Mouse (Mus musculus) midbrain, embryonic 14.5 days (tissue): ENCODE measurements around the gene Chrnb1. TPM values are rescaled to one million over a fixed set of nuclear protein-coding genes. Genes with fewer than 3 reads are reported as not detected.
A peak's percentile ranks its signal among the peaks of the same experiment; 100 is the strongest.

Experiments used
- ATAC-seq: fragments of 200-750 bp; cut with Nextera tagmentation; 2 replicates; pipeline ENCODE4 v1.8.0; 2017; ENCODE audit warnings: moderate number of reproducible peaks, moderate library complexity; ENCODE audit not compliant: low FRiP score, low TSS enrichment
- DNase-seq: peaks from one replicate; pipeline ENCODE4 v3.0.0-alpha.2; 2015
- H3K27ac ChIP-seq: fragments of 300-500 bp; sonication (generic); replicated peaks from 2 replicates; pipeline ENCODE4 v1.5.1; 2014; ENCODE audit warnings: mild to moderate bottlenecking, low read depth, low read length, moderate library complexity
- H3K27me3 ChIP-seq: fragments of 300-500 bp; sonication (generic); 2 replicates; pipeline ENCODE4 v1.6.1; 2014; ENCODE audit warnings: low read length, control low read depth, mixed read lengths; ENCODE audit not compliant: control insufficient read depth, insufficient read depth
- H3K36me3 ChIP-seq: fragments of 300-500 bp; sonication (generic); 2 replicates; pipeline ENCODE4 v1.6.1; 2014; ENCODE audit warnings: low read length, control low read depth; ENCODE audit not compliant: control insufficient read depth, insufficient read depth
- H3K4me1 ChIP-seq: fragments of 300-500 bp; sonication (generic); 2 replicates; pipeline ENCODE4 v1.6.1; 2014; ENCODE audit warnings: mild to moderate bottlenecking, antibody characterized with exemption, low read length, control low read depth; ENCODE audit not compliant: control insufficient read depth, insufficient read depth
- H3K4me2 ChIP-seq: fragments of 300-500 bp; sonication (generic); 2 replicates; pipeline ENCODE4 v1.6.1; 2014; ENCODE audit warnings: mild to moderate bottlenecking, low read length, moderate library complexity
- H3K4me3 ChIP-seq: fragments of 300-500 bp; sonication (generic); replicated peaks from 2 replicates; pipeline ENCODE4 v1.5.1; 2014; ENCODE audit warnings: low read depth, low read length
- H3K9ac ChIP-seq: fragments of 300-500 bp; sonication (generic); replicated peaks from 2 replicates; pipeline ENCODE4 v1.6.1; 2014; ENCODE audit warnings: mild to moderate bottlenecking, low read length, moderate library complexity
- H3K9me3 ChIP-seq: fragments of 300-500 bp; sonication (generic); 2 replicates; pipeline ENCODE4 v1.6.1; 2016; ENCODE audit warnings: low read length, control low read depth, mixed read lengths; ENCODE audit not compliant: control insufficient read depth
- WGBS: fragments of 180-500 bp; shearing (Covaris S2); extraction: QIAGEN DNeasy Blood & Tissue Kit; methylation state at CpG from one replicate; pipeline ENCODE4 v1.1.7; 2014; 5-methylcytosine and 5-hydroxymethylcytosine counted together
- polyA plus RNA-seq: library from polyadenylated mRNA; unstranded; fragments of >200 nt; fragmentation: Nextera tagmentation; extraction: Ambion mirVana; gene quantifications from 2 replicates; pipeline ENCODE4 v1.2.1, GENCODE M21; 2014

Gene Chrnb1
- polyA plus RNA-seq, 1 experiment from 2014 or later, result 1.3 TPM

GRCm38 (mm10) chr11:69760901-69761200, 34.9 kb downstream of the Chrnb1 start:
- 93% methylated on average over 7 of the region's 7 CpGs for WGBS
- H3K27me3 ChIP-seq, result no peaks in the 10 kb centered on the region
- DNase-seq (no peak), ATAC-seq (no peak)
- no peak overlapping the region for H3K4me3 ChIP-seq
- peaks cover 29% of the 10 kb centered on the region for H3K4me1 ChIP-seq
- H3K9me3 ChIP-seq, result no peaks in the 10 kb centered on the region
- no peak overlapping the region for H3K4me2 ChIP-seq
- H3K9ac ChIP-seq, result peak overlapping the region; percentile 68; the same call in 1 of the 2 replicates
- H3K27ac ChIP-seq, result peak overlapping the region; percentile 99
- no peaks in the 10 kb centered on the region for H3K36me3 ChIP-seq

- Histone ChIP-seq H3K27ac (peak overlapping the region; percentile 99), H3K27me3 (no peaks in the 10 kb centered on the region), H3K4me3 (peak overlapping the region; percentile 54; the same call in 1 of the 2 replicates), H3K9me3 (no peaks in the 10 kb centered on the region), H3K36me3 (no peaks in the 10 kb centered on the region), H3K4me1 (peaks cover 35% of the 10 kb centered on the region), H3K9ac (peak overlapping the region; percentile 68), H3K4me2 (peak overlapping the region; percentile 82)
- 74% methylated on average over 14 of the region's 14 CpGs for WGBS
- ATAC-seq (no peak), DNase-seq (peak; percentile 17)
Observed at GRCm38 (mm10) chr11:69760160-69760900, 35.4 kb downstream of the Chrnb1 start.

GRCm38 (mm10) chr11:69758971-69759721, 36.6 kb downstream of the Chrnb1 start:
- Histone ChIP-seq H3K9me3 (no peaks in the 10 kb centered on the region), H3K9ac (peak overlapping the region; percentile 68), H3K27me3 (no peaks in the 10 kb centered on the region), H3K4me2 (peak overlapping the region; percentile 82), H3K4me3 (peak overlapping the region; percentile 54), H3K36me3 (no peaks in the 10 kb centered on the region), H3K27ac (peak overlapping the region; percentile 99), H3K4me1 (peaks cover 41% of the 10 kb centered on the region)
- peak; percentile 95 for DNase-seq
- WGBS, result under 1% methylated on average over 37 of the region's 37 CpGs
- peak; percentile 87 for ATAC-seq

GRCm38 (mm10) chr11:69758478-69758970, 37.2 kb downstream of the Chrnb1 start, which contains the start of gene Polr2a:
Gene Polr2a (minus strand): TSS chr11:69758637.
- H3K9ac ChIP-seq, result peak within 1 kb of the TSS; percentile 92
- peak within 1 kb of the TSS; percentile 54 for H3K4me3 ChIP-seq
- DNase-seq (peak; percentile 99), ATAC-seq (peak; percentile 97)
- H3K4me1 ChIP-seq, result peaks cover 41% of the 10 kb centered on the region
- H3K27ac ChIP-seq, result peak within 1 kb of the TSS; percentile 99
- H3K27me3 ChIP-seq, result no peaks in the 10 kb centered on the region
- no peaks in the 10 kb centered on the region for H3K36me3 ChIP-seq
- no peaks in the 10 kb centered on the region for H3K9me3 ChIP-seq
- H3K4me2 ChIP-seq, result peak within 1 kb of the TSS; percentile 82
- WGBS, result 0% methylated on average over 35 of the region's 36 CpGs

DNA sequence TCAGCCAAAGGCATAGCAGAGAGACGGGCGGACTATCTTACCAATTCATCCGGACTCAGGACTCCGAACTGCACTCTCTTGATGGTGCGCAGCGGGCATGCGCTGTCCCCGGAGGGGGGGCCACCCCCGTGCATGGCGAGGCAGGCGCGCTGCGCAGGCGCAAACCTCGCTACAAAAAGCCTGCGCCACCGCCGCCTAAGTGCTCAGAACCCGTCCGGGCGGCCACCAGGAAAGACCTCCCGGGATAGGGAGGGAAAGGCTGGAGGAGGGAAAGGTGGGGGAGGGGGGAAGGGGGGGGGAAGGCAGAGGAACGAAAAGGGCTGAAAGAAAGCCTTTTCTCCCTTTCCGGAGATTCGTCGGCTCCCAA, 37.7 kb downstream of the Chrnb1 start:
- Histone ChIP-seq H3K27ac (peak overlapping the region; percentile 99), H3K36me3 (no peaks in the 10 kb centered on the region), H3K4me3 (peak overlapping the region; percentile 54), H3K9ac (peak overlapping the region; percentile 92), H3K9me3 (no peaks in the 10 kb centered on the region), H3K4me2 (peak overlapping the region; percentile 82), H3K4me1 (peaks cover 41% of the 10 kb centered on the region), H3K27me3 (no peaks in the 10 kb centered on the region)
- WGBS, result under 1% methylated on average over 24 of the region's 26 CpGs
- ATAC-seq (peak; percentile 86), DNase-seq (peak; percentile 98)

- Histone ChIP-seq H3K4me1 (peaks cover 41% of the 10 kb centered on the region), H3K9me3 (no peaks in the 10 kb centered on the region), H3K27me3 (no peaks in the 10 kb centered on the region), H3K36me3 (no peaks in the 10 kb centered on the region), H3K27ac (peak overlapping the region; percentile 99), H3K9ac (peak overlapping the region; percentile 92), H3K4me3 (peak overlapping the region; percentile 54), H3K4me2 (peak overlapping the region; percentile 82)
- 46% methylated on average over 9 of the region's 9 CpGs for WGBS
- DNase-seq (no peak), ATAC-seq (no peak)
Observed at GRCm38 (mm10) chr11:69757303-69758089, 38.2 kb downstream of the Chrnb1 start.

DNA sequence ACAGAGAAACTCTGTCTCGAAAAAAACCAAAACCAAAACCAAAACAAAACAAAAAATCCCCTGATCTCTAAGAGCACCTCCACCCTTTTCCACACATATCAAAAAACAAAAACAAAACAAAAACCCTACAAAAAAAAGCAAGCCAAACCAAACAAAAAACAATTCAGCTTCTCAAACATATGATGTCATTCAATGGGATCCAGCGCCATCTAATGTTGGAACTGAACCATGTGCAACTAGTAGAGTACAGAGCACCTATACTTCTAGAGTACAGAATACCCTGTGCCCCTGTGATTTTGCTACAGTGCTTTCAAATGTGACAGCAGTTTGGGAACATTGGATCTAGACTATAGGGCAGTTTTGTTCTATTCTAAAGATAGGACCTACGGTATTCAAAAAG, 41.0 kb downstream of the Chrnb1 start:
- Histone ChIP-seq H3K9ac (no peak overlapping the region), H3K9me3 (no peaks in the 10 kb centered on the region), H3K4me3 (peak overlapping the region; percentile 4; the same call in 1 of the 2 replicates), H3K27ac (no peak overlapping the region), H3K27me3 (no peaks in the 10 kb centered on the region), H3K36me3 (no peaks in the 10 kb centered on the region), H3K4me2 (peak overlapping the region; percentile 82), H3K4me1 (peaks cover 30% of the 10 kb centered on the region)
- DNase-seq, result peak; percentile 86
- ATAC-seq, result no peak
- WGBS, result 60% methylated on average over 3 of the region's 3 CpGs

GRCm38 (mm10) chr11:69754233-69754632, 41.5 kb downstream of the Chrnb1 start:
- Histone ChIP-seq H3K4me2 (peak overlapping the region; percentile 82), H3K4me1 (peaks cover 29% of the 10 kb centered on the region), H3K27ac (no peak overlapping the region), H3K9me3 (no peaks in the 10 kb centered on the region), H3K9ac (no peak overlapping the region), H3K27me3 (no peaks in the 10 kb centered on the region), H3K36me3 (no peaks in the 10 kb centered on the region), H3K4me3 (peak overlapping the region; percentile 4; the same call in 1 of the 2 replicates)
- WGBS, result 87% methylated on average over 5 of the region's 5 CpGs
- no peak for ATAC-seq
- no peak for DNase-seq
